9 mouse cellular contexts compared by ENCODE assay signal in the genomic region with DNA sequence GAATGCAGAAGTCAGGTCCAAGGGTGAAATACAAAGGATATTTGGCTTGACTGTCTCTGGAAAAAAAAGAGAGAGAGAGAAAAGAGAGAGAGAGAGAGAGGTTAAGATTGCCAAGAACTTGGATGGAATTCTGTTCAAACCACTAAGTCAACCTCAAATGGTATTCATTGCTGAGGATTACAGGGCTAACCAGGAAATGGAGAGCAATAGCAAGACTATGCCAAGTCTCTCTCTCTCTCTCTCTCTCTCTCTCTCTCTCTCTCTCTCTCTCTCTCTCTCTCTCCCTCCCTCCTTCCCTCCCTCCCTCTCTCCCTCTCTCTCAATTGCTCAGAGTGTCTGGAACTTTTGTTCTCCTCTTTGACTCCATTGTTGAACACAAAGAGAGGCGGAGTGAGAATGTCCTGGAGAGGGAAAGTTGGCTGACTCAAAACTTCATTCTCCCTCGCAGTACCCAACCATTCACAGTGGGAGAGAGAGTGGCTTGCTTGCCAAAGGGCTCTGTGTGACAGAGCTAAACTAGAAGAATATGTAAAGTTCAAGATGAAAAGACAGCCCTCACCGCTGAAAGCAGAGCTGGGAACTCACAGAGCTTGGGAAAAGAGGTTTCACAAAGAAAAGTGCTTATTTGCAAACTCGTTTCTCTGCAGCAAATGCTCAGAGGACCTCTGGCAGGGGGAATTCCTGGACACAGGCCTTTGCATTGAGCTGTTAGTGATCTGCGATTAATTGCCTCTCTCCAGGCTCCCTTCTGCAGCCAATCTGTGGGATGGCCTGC.
A peak's percentile ranks its signal among the peaks of the same experiment; 100 is the strongest.
DNase-seq lines count a peak whose midpoint lies in the region; ATAC-seq and TF ChIP-seq lines count a peak whose summit lies in the region.
"Had no signal": no experiment of that assay in that cellular context is flagged by ENCODE, and none has a peak within 500 bp of the region (broad histone marks: within the 10 kb centered on the region; RNA-seq: fewer than 3 reads in every experiment).

No protein-coding gene starts in this region.

- no peak overlapping the region for H3K27ac ChIP-seq in kidney, postnatal 0 days
- peak overlapping the region; percentile 96 for H3K27ac ChIP-seq in embryonic facial prominence, embryonic 13.5 days
- peak overlapping the region; percentile 51 for H3K27ac ChIP-seq in intestine, embryonic 15.5 days
- peak overlapping the region; percentile 60 for H3K27ac ChIP-seq in midbrain, embryonic 15.5 days

- no peak overlapping the region for H3K9ac ChIP-seq in kidney, postnatal 0 days (ENCODE audit: low read depth, low read length)
- 0 out of 2 replicates have a peak overlapping the region, but pooled peaks have one; percentile 17 for H3K9ac ChIP-seq in embryonic facial prominence, embryonic 13.5 days
- no peak overlapping the region for H3K9ac ChIP-seq in intestine, embryonic 15.5 days
- H3K9ac ChIP-seq in midbrain, embryonic 15.5 days = no peak overlapping the region

- H3K4me2 ChIP-seq in kidney, postnatal 0 days (ENCODE audit: low read length) = no peak overlapping the region
- H3K4me2 ChIP-seq in embryonic facial prominence, embryonic 13.5 days = peak overlapping the region; percentile 11; the same call in 1 of the 2 replicates
- H3K4me2 ChIP-seq in intestine, embryonic 15.5 days (replicated peaks) = no peak overlapping the region
- H3K4me2 ChIP-seq in midbrain, embryonic 15.5 days = no peak overlapping the region

- TF ChIP-seq CTCF in kidney, postnatal 0 days (IDR thresholded peaks at IDR 0.05; ENCODE audit: low read depth) = no peak

- H3K4me1 ChIP-seq in kidney, postnatal 0 days (replicated peaks; ENCODE audit: insufficient read depth, low read length) = no peaks in the 10 kb centered on the region; the same call in 1 of the 2 replicates
- H3K4me1 ChIP-seq in embryonic facial prominence, embryonic 13.5 days = peaks cover 45% of the 10 kb centered on the region
- peaks cover 10% of the 10 kb centered on the region; the same call in 1 of the 2 replicates for H3K4me1 ChIP-seq in intestine, embryonic 15.5 days (replicated peaks)
- H3K4me1 ChIP-seq in midbrain, embryonic 15.5 days = peaks cover 3% of the 10 kb centered on the region; the same call in 1 of the 2 replicates

- H3K4me3 ChIP-seq in kidney, postnatal 0 days (replicated peaks; ENCODE audit: low read depth, low read length) = no peak overlapping the region
- no peak overlapping the region for H3K4me3 ChIP-seq in embryonic facial prominence, embryonic 13.5 days
- no peak overlapping the region for H3K4me3 ChIP-seq in intestine, embryonic 15.5 days (replicated peaks)
- H3K4me3 ChIP-seq in midbrain, embryonic 15.5 days = no peak overlapping the region

- WGBS in kidney, postnatal 0 days = 31% methylated on average over 5 of the region's 5 CpGs
- WGBS in embryonic facial prominence, embryonic 13.5 days = 15% methylated on average over 5 of the region's 5 CpGs
- 26% methylated on average over 5 of the region's 5 CpGs for WGBS in intestine, embryonic 15.5 days
- 11% methylated on average over 5 of the region's 5 CpGs for WGBS in midbrain, embryonic 15.5 days

- no peaks in the 10 kb centered on the region for H3K36me3 ChIP-seq in kidney, postnatal 0 days (ENCODE audit: insufficient read depth, low read length)
- no peaks in the 10 kb centered on the region for H3K36me3 ChIP-seq in embryonic facial prominence, embryonic 13.5 days
- H3K36me3 ChIP-seq in intestine, embryonic 15.5 days = no peaks in the 10 kb centered on the region
- H3K36me3 ChIP-seq in midbrain, embryonic 15.5 days (replicated peaks) = no peaks in the 10 kb centered on the region
- H3K36me3 ChIP-seq: G1E had no signal

- no peaks in the 10 kb centered on the region for H3K27me3 ChIP-seq in kidney, postnatal 0 days (ENCODE audit: insufficient read depth, low read length)
- no peaks in the 10 kb centered on the region for H3K27me3 ChIP-seq in embryonic facial prominence, embryonic 13.5 days
- no peaks in the 10 kb centered on the region for H3K27me3 ChIP-seq in intestine, embryonic 15.5 days (replicated peaks)
- no peaks in the 10 kb centered on the region for H3K27me3 ChIP-seq in midbrain, embryonic 15.5 days (replicated peaks)

- peak; percentile 21 for DNase-seq in kidney, postnatal 0 days (ENCODE audit: low spot score)
- DNase-seq in kidney, postnatal 36 days = no peak
- no peak for DNase-seq in gastrocnemius, postnatal 10 days
- no peak for DNase-seq in urinary bladder, postnatal 4 days (ENCODE audit: low spot score in 2 of 2)

- ATAC-seq in kidney, postnatal 0 days (replicated peaks; ENCODE audit: low FRiP score, low read depth) = no peak
- peak; percentile 75 for ATAC-seq in embryonic facial prominence, embryonic 13.5 days (ENCODE audit: insufficient number of reproducible peaks, insufficient read depth, low FRiP score, low TSS enrichment, low read depth)
- peak; percentile 26; the same call in 1 of the 2 replicates for ATAC-seq in intestine, embryonic 15.5 days
- ATAC-seq in midbrain, embryonic 15.5 days (replicated peaks) = peak; percentile 88
- ATAC-seq in granulocyte monocyte progenitor cell, adult 5-6 weeks (replicated peaks; ENCODE audit: poor library complexity, severe bottlenecking) = no peak

- H3K9me3 ChIP-seq in kidney, postnatal 0 days (replicated peaks; ENCODE audit: low read length) = no peaks in the 10 kb centered on the region
- H3K9me3 ChIP-seq in embryonic facial prominence, embryonic 13.5 days = no peaks in the 10 kb centered on the region
- no peaks in the 10 kb centered on the region for H3K9me3 ChIP-seq in intestine, embryonic 15.5 days
- no peaks in the 10 kb centered on the region for H3K9me3 ChIP-seq in midbrain, embryonic 15.5 days

Comparison
In these comparisons a context has a peak if more than half of its experiments do, and no peak if none do; other contexts are left out.
1. ATAC-seq: peak in embryonic facial prominence, embryonic 13.5 days (single experiment), intestine, embryonic 15.5 days (single experiment) and midbrain, embryonic 15.5 days (single experiment); none in kidney, postnatal 0 days (single experiment) and granulocyte monocyte progenitor cell, adult 5-6 weeks (single experiment).